Mouse (Mus musculus) lung, postnatal 4 days (tissue): ENCODE results near the gene Mbd3l2.
"Not testable (repeated sequence)": the region's sequence is repeated elsewhere in the genome, so short reads cannot be mapped to it uniquely, and the experiment has no call there.

Experiments used
- DNase-seq, 2 experiments: peaks; one replicate each; pipeline ENCODE4 v3.0.0; 2021

The Mbd3l2 gene

GRCm38 (mm10) chr9:18430354-18430753 lies at the start of gene Mbd3l2:
TSS of gene Mbd3l2 (plus strand) at chr9:18430654.
- no peak for DNase-seq

GRCm38 (mm10) chr9:18385782-18386181 lies 44.7 kb upstream of the Mbd3l2 start:
- peak; percentile 4 to 26 for DNase-seq

- DNase-seq = no peak
Measured at GRCm38 (mm10) chr9:18399629-18400028, 30.8 kb upstream of the Mbd3l2 start.

DNA sequence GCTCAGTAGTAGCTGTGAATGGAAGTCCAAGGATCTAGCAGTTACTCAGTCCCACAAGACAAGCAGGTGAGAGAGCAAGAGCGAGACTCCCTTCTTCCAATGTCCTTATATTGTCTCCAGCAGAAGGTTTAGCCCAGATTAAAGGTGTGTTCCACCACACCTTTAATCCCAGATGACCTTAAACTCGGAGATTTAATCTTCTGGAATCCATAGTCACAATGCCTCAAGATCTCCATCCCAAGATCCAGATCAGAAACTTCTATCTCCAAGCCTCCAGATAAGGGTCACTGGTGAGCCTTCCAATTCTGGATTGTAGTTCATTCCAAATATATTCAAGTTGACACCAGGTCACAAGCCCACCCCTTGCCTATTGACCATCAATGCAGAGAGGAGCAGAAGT lies 27.6 kb upstream of the Mbd3l2 start, which contains the start of gene Naalad2:
Gene Naalad2 (minus strand): TSS at position 101 of the 400 bp plus-strand sequence.
- DNase-seq = not testable (repeated sequence)

DNA sequence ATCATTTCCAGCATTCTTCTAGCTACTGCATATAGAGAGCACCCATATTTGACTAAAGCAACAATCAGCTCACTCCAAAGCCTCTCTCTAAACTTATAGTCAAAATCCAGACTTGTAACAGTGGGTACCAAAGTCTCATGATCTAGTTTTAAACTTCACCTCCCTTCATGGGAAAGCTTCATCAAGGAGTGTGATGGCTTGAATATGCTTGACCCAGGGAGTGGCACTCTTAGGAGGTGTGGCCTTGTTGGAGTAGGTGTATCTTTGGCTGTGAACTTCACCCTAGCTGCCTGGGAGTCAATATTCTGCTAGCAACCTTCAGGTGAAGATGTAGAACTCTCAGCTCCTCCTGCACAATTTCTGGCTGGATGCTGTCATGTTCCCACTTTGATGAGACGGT lies 26.3 kb upstream of the Mbd3l2 start, which contains the start of gene Ubtfl1:
Gene Ubtfl1 (plus strand): TSS at position 301 of the 400 bp plus-strand sequence.
- no peak for DNase-seq

DNA sequence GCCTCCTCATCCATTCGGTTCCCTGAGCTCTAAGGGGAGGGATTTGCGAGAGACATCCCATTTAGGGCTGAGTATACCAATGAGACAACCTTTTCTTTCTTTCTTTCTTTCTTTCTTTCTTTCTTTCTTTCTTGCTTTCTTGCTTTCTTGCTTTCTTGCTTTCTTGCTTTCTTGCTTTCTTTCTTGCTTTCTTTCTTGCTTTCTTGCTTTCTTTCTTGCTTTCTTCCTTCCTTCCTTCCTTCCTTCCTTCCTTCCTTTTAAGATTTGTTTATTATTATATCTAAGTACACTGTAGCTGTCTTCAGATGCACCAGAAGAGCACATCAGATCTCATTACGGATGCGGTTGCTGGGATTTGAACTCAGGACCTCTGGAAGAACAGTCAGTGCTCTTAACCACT lies 18.1 kb upstream of the Mbd3l2 start:
- DNase-seq = not testable (repeated sequence)

DNA sequence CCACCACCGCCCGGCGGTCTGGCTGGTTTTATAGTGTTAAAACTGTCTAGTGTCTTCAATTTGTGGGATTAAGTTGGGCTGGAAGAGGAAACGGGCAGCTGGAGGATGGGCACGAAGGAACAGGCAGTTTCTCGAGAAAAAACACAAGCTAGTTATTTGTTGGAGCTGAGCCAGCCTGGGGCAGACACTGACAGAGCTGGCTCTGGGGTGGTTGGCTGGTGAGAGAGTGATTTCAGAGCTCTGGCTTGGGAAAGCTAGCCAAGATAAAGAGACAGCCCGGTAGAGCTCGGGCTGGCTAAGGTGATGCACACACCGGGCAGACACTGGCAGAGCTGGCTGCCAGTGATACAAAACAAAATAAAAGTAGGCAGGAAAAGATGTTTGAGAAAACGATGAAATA lies 1.2 kb downstream of the Mbd3l2 start:
- no peak for DNase-seq

DNA sequence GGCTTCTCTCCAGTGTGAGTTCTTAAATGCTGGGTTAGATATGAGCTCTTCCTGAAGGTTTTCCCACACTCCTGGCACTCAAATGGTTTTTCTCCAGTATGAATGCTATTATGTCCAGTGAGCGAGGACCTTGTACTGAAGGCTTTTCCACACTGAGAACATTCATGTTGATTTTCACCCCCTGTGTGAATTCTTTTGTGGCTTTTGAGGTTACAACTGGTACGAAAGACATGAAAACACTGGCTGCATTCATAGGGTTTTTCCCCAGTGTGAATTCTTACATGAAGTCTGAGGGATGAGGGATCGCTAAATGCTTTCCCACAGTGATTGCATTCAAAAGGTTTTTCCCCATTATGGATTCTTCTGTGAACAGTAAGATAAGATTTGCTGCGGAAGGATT lies 26.1 kb downstream of the Mbd3l2 start:
- DNase-seq = no peak

- no peak for DNase-seq
Measured at GRCm38 (mm10) chr9:18467350-18467749, 36.9 kb downstream of the Mbd3l2 start.

GRCm38 (mm10) chr9:18468005-18468404 lies 37.6 kb downstream of the Mbd3l2 start:
- DNase-seq = no peak

GRCm38 (mm10) chr9:18473324-18474128 lies 43.1 kb downstream of the Mbd3l2 start:
- peak; percentile 81 to 84 for DNase-seq

DNA sequence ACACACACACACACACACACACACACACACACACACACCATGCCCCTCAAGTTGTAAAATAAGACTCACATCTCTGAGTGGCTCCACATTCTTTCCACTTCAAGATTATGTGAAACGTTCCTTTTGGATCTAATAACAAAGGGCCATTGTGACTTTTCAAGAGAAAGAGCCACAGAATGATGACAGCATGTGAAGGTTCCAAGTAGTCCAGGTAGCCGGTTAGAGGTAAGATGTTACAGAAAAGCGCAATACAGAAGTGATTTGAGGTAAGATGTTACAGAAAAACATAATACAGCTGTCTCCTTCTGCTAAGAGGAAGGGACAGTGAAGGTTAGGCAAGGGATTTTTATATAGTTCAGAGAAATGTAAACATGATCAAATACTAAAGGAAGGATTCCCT lies 47.7 kb downstream of the Mbd3l2 start, which contains the start of the genes Zfp558 and Mbd3l1:
Gene Zfp558 (minus strand): TSS at position 101 of the 400 bp plus-strand sequence.
Gene Mbd3l1 (plus strand): TSS at position 192 of the 400 bp plus-strand sequence.
- DNase-seq = no peak
